Mouse (Mus musculus): ENCODE measurements around the gene Neurl4.
"Not testable (repeated sequence)": the region's sequence is repeated elsewhere in the genome, so short reads cannot be mapped to it uniquely, and the experiment has no call there.

Gene Neurl4

GRCm38 (mm10) chr11:69913554-69914371 is 12.9 kb downstream of the Neurl4 start, which contains the start of gene Gps2:
Gene Gps2, plus strand, starts transcription at chr11:69913888.
- peak; percentile 89 to 91 for DNase-seq (ENCODE audit: low spot score in 2 of 2)

GRCm38 (mm10) chr11:69914372-69914764 is 13.5 kb downstream of the Neurl4 start:
- no peak for DNase-seq (ENCODE audit: low spot score in 2 of 2)

DNA sequence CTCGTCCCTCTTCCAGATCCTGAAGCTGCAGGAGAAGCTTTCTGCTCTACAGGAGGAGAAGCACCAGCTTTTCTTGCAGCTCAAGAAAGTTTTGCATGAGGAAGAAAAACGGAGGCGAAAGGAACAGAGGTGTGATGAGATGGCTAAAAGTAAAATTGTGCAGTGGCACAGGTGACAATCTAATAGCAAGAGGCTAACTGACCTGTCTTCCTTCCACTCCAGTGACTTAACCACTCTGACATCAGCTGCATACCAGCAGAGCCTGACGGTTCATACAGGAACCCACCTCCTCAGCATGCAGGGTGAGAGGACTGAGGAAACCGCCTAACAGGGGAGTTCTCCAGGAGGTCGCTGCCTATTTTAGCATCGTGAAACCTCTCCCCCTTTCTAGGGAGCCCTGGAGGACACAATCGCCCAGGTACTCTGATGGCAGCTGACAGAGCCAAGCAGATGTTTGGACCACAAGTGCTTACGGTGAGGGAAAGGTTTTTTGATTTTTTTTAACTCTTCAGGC is 14.1 kb downstream of the Neurl4 start:
- no peak for DNase-seq (ENCODE audit: low spot score in 2 of 2)

DNA sequence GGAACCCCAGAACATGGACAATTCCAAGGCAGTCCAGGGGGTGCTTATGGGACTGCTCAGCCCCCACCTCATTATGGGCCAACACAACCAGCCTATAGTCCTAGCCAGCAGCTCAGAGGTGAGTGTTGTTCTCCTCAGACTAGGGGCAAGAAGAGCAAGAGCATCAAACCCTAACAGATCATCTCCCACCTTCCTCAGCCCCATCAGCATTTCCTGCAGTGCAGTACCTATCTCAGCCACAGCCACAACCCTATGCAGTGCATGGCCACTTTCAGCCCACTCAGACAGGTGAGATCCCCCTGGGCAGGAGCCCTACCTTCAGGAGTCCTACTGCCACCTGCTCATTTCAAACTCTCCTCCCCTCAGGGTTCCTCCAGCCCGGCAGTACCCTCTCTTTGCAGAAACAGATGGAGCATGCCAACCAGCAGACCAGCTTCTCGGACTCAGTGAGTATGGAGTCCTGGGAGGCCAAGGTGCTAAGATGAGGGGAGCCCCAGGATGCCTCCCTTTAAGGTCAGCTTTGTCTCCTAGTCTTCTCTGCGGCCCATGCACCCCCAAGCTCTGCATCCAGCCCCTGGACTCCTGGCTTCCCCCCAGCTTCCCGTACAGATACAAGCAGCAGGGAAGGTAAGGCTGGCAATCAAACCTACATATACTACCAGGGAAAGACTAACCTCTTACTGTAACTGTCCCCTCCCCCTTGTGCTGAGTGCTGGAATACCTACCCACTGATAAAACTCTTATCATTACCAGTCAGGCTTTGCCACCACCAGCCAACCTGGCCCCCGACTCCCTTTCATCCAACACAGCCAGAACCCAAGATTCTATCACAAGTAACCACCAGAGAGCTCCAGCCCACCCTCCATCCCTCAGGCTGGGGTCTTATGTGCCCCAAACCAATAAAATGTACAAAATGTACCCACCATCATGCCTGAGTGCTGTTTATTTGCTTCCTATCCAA is 15.1 kb downstream of the Neurl4 start:
- DNase-seq (ENCODE audit: low spot score in 2 of 2) = no peak

- DNase-seq (ENCODE audit: low spot score in 2 of 2) = not testable (repeated sequence)
Measured at GRCm38 (mm10) chr11:69916652-69917378, 15.9 kb downstream of the Neurl4 start.

DNA sequence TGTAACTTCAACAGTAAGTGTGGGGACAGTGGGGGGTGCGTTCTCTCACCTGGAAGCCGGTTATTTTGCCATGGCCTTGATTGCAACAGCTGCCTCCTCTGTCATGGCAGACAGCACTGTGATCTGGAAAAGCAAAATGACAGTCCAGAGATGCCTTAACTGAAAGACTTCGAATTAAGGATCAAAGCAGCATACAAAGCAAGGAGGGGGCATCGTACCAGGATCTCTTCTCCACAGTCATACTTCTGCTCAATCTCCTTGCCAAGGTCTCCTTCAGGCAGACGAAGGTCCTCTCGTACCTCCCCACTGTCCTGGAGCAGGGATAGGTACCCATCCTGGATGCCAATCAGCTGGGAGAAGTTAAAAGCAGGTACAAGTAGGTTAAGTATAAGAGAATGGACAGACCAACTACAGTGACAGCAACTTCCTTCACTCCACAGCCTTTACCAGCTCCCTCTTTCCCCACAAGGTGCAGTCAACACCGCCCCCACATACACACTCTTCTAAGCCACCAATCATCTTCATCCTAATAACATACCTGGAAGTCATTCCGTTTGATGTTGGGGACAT is 16.6 kb downstream of the Neurl4 start:
- DNase-seq (ENCODE audit: low spot score in 2 of 2) = no peak

- DNase-seq (ENCODE audit: low spot score in 2 of 2) = no peak
Measured at GRCm38 (mm10) chr11:69918118-69918517, 17.2 kb downstream of the Neurl4 start.

DNA sequence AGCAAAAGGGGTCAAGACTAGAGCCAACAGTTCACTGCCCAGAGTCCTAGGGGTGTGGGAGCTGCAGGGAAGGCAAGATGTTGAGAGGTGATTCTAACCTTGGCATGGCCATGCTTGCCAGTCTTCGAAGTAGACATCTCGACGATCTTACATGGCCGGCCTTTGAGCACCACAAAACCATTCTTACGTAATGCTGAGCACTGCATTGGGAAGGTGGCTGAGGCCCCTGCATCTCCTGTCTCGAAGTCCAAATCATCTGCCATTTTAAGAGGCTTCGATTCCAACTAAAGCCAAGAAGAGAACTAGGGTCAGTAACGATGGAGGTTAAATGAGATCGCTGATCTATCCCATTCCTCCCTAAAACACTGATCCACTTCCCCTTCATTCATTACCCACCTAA is 18.2 kb downstream of the Neurl4 start:
- no peak for DNase-seq (ENCODE audit: low spot score in 2 of 2)

GRCm38 (mm10) chr11:69919661-69920265 is 18.9 kb downstream of the Neurl4 start:
- no peak for DNase-seq (ENCODE audit: low spot score in 2 of 2)

DNA sequence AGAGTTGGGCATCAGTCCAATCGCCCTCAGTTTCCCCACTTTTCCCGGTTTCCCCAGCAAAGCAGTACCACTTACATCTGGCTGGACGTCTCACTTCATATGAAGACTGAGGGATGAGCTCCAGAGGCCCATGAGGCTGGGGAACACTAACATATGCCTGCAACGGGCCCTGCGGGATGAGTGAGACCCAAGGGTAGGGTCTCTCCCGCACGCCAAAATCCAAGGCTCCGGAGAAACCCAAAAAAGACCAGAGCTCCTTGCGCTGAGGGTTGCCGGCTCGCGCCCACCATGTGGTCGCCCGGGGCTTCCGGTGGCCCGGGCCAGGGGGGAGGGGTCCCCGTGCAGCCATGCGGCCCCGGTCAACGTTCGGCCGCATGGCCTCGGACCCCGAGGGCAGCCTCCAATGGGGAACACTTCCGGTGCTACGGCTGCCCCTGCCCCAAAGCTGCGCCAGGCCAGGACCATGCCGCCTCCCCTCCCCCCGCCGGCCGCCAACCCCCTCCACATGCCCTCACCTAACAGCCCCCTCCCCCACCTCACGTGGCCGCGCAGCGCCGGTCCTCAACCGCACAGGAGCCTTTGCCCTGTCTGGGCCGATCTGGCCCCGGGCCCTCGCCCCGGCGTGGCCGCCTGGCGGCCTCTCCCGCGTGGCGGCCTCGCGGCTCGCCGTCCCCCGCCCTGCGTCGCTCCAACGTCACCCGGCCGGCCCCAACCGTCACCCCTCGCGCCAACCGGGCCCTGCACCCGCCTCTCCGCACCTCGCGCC is 19.6 kb downstream of the Neurl4 start:
- no peak for DNase-seq (ENCODE audit: low spot score in 2 of 2)

DNA sequence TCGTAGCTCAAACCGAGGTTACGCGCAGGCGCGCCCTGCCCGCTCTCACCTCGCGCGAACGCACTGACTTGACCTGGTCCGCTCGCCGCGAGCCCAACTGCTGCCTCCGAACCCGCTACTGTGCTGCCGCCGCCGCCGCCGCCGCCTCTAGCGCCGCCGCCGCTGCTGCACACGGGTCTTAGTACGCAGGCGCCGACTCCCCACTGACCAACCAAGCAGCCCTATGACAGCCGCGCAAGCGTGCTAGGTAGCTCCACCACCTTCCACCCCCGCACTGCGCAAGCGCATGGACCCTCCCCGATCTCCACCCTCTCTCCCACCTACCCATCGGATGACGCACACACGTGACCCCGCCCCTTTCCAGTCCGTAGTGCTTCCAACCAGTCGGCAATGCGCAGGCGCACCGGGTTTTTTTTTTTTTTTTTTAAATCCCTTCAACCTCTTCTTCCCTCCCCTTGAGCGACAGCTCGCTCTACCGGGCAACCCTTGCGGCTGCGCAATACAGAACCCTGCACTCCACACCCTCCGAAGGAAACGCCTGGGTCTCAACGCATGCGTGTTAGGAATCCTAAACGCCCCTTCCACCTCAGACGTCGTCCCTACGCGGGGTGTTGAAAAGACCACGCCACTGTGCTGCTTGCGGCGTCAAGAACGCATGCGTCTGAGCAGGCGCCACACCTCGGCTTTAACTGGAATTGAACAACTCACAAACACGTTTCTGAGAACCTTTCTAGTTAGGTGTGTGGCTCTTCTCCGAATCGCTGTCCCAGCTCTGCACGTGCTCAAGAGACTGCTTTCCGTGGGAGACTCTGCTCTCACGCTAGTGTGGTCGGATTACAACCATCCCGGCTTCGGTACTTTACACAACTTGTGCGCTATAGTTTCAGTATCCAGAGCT is 20.5 kb downstream of the Neurl4 start, which contains the start of gene Eif5a:
Gene Eif5a (minus strand): TSS at position 845 of the 898 bp plus-strand sequence.
- DNase-seq (ENCODE audit: low spot score in 2 of 2) = peak; percentile 99 to 100

- DNase-seq (ENCODE audit: low spot score in 2 of 2) = no peak
Measured at GRCm38 (mm10) chr11:69922012-69922756, 21.3 kb downstream of the Neurl4 start.

DNA sequence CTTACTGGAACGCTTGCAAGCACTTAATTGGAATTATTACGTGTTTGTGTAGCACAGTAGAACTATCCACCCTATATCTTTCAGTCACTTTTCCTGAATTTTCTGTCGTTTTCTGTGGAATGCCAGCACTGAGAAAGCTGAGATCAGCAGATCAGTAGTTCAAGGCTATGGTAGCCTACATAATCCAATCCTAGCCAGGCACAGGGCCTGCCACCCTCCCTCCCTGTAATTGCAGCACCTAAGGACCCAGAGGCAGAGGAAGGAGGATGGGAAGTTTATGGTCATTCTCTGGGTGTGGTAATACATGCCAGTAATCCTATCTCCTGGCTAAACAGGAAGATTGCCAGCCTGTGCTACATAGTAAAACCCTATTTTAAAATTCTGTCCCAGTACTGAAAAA is 21.9 kb downstream of the Neurl4 start:
- no peak for DNase-seq (ENCODE audit: low spot score in 2 of 2)

DNA sequence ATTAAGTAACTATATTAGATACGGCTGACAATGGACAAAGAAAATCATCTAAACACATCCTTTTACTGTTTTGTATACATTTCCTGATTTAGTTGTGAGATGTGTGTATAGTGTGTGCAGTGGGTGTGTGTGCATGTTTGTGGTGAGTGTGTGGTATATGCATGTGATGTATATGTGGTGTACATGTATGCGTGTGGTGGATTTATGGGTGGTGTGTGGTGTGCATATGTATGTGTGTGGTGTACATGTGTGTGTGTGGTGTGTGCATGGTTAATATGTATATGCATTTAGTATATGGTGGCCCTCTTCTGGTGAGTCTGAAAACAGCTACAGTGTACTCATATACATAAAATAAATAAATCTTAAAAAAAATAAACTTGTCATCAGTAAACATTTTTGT is 26.6 kb downstream of the Neurl4 start:
- DNase-seq (ENCODE audit: low spot score in 2 of 2) = no peak

- DNase-seq (ENCODE audit: low spot score in 2 of 2) = no peak
Measured at GRCm38 (mm10) chr11:69929712-69930111, 28.8 kb downstream of the Neurl4 start.

DNA sequence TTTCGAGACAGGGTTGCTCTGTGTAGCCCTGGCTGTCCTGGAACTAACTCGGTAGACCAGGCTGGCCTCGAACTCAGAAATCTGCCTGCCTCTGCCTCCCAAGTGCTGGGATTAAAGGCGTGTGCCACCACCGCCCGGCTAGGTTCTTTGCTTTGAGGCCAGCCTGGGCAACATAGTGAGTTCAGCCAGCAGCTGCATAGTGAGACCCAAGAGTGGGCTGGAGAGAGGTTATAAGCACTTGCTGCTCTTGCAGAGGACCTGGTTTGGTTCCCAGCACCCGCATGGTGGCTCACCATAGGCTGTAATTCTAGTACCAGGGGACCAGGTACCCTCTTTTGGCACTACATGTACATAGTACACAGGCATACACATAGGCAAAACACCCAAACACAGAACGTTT is 29.3 kb downstream of the Neurl4 start:
- not testable (repeated sequence) for DNase-seq (ENCODE audit: low spot score in 2 of 2)

DNA sequence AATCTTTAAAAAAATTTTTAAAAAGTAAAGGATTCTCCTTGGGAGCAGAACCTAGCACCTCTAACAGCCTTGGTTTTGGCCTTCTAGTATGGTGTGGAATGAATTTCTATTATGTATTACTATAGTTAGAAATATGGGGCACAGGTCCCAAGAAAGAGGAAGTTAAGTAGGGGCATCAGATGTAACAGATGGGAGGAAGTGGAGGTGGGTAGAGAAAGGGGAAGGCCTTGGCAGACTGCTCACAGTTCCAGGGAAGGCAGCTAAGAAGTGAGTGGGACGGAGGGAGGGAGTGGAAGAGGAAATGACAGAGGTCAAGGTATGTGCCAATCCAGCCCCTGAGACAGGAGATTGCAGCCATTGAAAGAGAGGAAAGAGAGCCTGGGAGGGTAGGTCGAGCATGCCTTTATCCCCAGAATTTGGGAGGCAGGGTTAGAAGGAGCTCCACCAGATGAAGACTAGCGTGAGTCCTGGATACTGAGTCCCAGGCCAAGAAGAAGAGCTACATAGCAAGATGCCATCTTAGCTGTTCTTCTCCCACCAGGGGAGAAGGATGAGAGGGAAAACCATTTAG is 30.2 kb downstream of the Neurl4 start:
- DNase-seq (ENCODE audit: low spot score in 2 of 2) = no peak

- DNase-seq (ENCODE audit: low spot score in 2 of 2) = no peak
Measured at GRCm38 (mm10) chr11:69931769-69932168, 30.9 kb downstream of the Neurl4 start.

Measured in frontal cortex, postnatal 25 days (tissue).